Mouse (Mus musculus): ENCODE results near the gene Fam171b.

- TF ChIP-seq GATA1 (IDR thresholded peaks at IDR 0.05; ENCODE audit: low read length): no peak
- TF ChIP-seq TAL1 (IDR thresholded peaks at IDR 0.05; ENCODE audit: low read length): no peak
These were observed 71.5 kb downstream of the Fam171b start for GRCm38 (mm10) chr2:83883850-83884420.
